Mouse (Mus musculus): ENCODE data around the gene Epb41l3.

GRCm38 (mm10) chr17:69320496-69320895 lies 245.0 kb downstream of the Epb41l3 start:
- no peak for TF ChIP-seq EP300 (IDR thresholded peaks at IDR 0.05; ENCODE audit: low read depth)
- no peak for TF ChIP-seq CTCF (IDR thresholded peaks at IDR 0.05; ENCODE audit: low read depth)

All from heart, postnatal 0 days (tissue).